Mouse (Mus musculus): ENCODE measurements around the gene Krtdap.
A peak's percentile ranks its signal among the peaks of the same experiment; 100 is the strongest.
"Not testable (repeated sequence)": the region's sequence is repeated elsewhere in the genome, so short reads cannot be mapped to it uniquely, and the experiment has no call there.

Krtdap gene

GRCm38 (mm10) chr7:30790141-30790540 lies 2.4 kb downstream of the Krtdap start:
- DNase-seq: no peak

DNA sequence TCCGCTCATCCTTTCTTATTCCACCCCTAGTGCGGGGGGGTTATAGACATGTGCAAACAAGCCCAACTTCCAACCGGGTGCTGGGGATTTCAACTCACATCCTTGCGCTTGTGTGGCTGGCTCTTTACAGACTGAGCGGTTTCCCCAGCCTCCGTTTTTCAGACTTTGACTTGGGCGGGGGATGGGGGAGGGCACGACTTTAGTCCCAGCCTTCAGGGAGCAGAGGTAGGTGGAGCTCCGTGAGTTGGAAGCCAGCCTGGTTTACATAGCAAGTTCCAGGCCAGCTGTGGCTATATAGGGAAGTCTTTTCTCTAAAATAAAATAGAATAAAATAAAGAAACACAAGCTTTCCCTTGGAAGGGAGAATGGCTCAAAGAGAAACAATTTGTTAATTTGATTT lies 4.2 kb downstream of the Krtdap start:
- peak; percentile 16 for DNase-seq

- no peak for DNase-seq
Measured at GRCm38 (mm10) chr7:30794921-30795320, 7.2 kb downstream of the Krtdap start.

GRCm38 (mm10) chr7:30796790-30797189 lies 9.1 kb downstream of the Krtdap start:
- DNase-seq: no peak

DNA sequence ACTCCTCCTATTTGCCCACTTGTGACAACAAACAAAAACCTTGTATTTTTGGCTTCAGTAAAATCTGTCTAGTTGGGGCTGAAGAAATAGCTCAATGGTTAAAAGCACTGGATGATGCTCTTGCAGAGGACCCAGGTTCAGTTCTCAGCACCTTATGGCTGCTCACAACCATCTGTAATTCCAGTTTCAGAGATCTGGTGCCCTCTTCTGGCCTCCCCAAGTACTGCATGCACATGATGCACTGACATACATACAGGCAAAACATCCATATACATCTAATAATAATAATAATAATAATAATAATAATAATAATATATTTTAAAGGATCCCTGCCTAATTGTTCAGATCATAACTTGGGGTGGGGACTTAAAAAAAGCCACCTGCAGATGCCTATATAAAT lies 13.0 kb downstream of the Krtdap start:
- no peak for DNase-seq

GRCm38 (mm10) chr7:30803256-30803655 lies 15.6 kb downstream of the Krtdap start:
- no peak for DNase-seq

DNA sequence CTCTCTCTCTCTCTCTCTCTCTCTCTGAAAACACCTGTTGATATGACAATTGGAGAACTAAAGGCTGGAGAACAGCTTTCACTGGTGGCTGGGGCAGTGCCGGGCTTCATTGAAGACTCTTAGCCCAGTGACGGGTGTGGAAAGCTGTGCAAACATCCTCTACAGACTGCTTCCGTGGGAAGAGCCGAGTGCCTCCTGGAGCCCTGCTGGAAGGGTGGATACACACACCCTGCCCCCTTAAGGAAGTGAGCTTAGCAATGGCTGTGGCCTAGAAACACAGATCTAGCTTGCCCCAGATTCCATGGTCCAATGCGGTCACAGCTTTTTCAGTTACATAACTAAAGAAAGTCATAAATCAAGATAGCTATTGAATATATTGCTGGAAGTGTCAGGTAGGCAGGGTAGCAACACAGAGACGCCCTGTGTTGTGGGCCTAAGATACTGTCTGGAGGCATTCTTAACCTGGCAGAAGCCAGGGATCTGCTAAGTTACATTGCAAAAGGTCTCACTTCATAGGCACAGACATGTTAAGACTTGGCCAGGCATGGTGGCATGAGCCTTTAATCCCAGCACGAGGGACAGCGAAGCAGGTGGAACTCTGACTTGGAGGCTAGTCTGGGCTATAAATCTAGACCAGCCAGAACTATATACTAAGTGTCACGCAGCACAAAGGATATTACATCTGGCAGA lies 16.5 kb downstream of the Krtdap start:
- no peak for DNase-seq

GRCm38 (mm10) chr7:30805924-30806323 lies 18.2 kb downstream of the Krtdap start:
- peak; percentile 49 for DNase-seq

- no peak for DNase-seq
Measured at GRCm38 (mm10) chr7:30810319-30810718, 22.6 kb downstream of the Krtdap start.

GRCm38 (mm10) chr7:30811757-30812290 lies 24.1 kb downstream of the Krtdap start:
- no peak for DNase-seq

- no peak for DNase-seq
Measured at GRCm38 (mm10) chr7:30812291-30812807, 24.7 kb downstream of the Krtdap start.

- DNase-seq: no peak
Measured at GRCm38 (mm10) chr7:30820131-30820530, 32.4 kb downstream of the Krtdap start.

GRCm38 (mm10) chr7:30820854-30821445 lies 33.3 kb downstream of the Krtdap start:
- DNase-seq: no peak

DNA sequence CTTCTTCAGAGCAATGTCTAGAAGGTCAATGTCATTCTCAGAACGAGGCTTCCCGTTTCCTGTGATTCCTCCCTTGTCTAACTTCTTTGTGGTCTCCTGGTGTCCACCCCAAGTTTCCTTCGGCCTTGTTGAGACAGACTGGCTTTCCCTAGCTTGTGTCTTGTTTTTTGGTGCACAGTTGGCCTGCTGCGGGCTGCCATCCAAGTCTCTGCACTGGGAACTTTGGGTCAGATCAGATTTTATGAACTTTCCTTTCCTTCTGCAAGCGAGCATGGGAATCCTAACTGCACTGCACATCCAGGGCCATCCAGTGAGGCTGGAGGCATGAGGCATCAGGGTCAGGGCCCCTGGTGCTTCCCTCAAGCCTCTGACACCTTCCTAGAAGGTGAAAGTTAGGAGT lies 33.8 kb downstream of the Krtdap start:
- DNase-seq: peak; percentile 55

- DNase-seq: no peak
Measured at GRCm38 (mm10) chr7:30823675-30824074, 36.0 kb downstream of the Krtdap start, which contains the start of gene Ffar2. Gene Ffar2 (minus strand): TSS chr7:30823775.

DNA sequence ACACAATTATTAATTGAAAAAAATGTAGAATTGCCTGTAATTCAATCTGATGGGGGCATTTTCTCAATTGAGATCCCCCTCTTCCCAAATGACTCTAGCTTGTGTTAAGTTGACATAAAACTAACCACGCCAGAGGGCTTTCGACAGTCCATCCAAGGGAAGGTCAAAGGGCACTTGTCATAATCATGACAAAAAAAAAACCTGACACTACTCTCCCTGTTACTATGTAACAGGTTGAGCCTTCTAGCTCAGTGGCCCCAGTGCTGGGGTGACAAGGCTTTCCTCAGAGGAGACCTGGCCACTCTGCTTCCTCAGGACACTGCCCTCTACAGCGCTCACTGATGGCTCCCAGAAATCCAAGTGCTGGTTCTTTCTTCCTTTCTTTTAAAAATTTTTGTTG lies 36.6 kb downstream of the Krtdap start:
- no peak for DNase-seq

DNA sequence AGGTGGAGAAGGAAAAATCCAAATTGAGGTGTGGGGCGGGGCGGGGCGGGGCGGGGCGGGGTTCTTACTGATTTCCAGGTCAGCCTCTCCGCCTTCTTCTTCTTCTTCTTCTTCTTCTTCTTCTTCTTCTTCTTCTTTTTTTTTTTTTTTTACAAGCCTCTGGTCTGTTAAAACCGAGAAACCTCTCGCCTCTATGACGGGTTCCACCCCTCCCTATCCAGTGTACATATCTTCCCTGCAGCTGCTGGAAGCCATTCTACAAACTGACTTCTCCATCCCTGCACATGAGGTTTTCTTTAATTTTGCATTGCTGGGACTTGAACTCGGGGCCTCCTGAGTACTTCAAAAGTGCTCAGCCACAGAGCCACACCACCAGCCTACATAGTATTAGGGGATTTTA lies 39.0 kb downstream of the Krtdap start:
- DNase-seq: no peak

DNA sequence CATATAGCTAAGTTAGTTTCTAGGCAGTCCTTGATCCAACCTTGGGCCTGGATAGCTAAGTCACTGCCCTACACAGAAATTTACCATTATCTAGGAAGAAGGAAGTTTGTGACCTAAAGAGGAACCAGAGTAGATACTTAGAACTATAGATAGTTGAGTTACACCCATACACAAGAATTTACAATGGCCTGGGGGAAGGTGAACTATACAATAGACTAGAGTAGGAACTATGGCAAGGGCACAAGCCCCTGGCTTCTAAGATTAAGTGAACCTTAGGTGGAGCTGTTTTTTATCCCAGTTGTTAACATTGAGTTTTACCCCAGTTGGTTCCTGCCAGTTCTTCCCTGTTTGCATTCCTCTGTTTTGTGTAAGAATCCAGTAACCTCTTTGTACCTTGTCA lies 41.2 kb downstream of the Krtdap start:
- DNase-seq: not testable (repeated sequence)

GRCm38 (mm10) chr7:30829428-30829827 lies 41.7 kb downstream of the Krtdap start:
- DNase-seq: no peak

DNA sequence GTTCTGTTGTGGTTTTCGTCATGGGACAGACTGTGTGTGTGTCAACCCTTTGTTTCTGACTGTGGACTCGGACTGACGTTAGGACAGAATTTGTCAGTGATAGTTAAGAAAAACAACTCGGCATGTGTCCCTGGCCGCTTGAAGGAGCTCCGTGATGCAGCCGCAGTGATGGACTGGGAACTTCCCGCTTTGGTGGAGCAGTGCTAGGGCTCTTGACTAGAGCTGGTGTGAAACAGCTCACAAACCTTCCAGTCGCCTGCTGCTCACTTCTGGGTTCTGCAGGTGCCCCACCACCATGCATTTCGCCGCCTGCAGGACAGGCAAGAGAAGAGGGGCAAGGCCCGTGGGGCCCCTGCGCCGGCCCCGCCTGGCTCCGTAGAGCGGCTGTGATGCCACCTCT lies 44.6 kb downstream of the Krtdap start:
- no peak for DNase-seq

DNA sequence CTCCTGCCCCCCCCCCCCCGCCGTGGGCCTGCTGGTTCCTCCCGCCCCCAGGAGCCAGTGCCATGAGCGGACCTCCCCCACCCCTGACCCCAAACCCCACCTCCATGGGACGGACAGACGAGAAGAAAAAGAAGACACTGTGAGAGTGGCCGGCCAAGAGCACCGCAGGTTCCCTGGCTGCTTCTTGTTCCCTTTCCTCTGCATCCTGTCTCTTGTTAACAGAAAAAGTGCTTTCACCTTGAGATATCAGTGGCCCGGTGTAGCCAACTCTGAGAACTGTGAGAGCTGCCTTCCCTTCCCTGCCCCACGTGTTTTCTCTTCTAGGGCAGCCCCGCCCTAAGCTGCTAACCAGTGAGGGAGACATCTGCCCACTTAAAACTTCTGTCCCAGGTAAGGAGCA lies 45.0 kb downstream of the Krtdap start:
- DNase-seq: not testable (repeated sequence)

DNA sequence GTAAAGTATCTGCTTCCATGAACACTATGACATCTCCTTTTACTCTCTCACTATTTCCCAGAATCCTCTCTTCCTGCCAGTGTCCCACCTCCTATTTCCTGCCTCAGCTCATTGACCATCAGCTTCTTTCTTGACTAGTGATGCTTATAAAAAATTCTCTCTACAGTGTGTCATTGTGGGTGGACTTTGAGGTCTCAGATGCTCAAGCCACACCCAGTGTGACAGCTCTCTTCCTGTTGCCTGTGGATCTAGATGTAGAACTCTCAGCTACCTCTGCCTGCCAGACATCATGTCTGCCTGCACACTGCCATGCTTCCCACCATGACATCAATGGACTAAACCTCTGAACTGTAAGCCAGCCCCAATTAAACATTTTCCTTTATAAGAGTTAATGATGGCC lies 49.6 kb downstream of the Krtdap start:
- DNase-seq: no peak

DNA sequence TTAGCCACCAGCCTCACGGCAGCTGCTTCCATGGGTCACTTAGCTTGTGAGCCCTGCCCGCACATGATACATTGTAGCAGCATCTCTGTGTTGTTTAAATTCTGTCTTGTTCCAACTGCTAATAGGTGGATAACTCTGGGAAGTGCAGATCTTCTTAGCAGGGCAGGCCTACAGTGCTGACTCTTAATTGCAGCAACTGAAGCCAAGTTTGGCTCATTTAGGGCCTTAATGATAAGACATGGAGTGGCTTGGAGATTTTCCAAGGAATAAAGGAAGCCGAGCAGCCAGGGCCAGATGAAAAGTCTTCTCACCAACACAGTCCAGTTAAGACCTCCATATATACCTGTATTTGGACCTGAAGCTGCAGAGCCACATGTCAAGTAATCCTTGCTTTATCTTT lies 52.6 kb downstream of the Krtdap start:
- DNase-seq: no peak
